Mouse (Mus musculus): ENCODE measurements around the gene Slco1c1.

The Slco1c1 gene

DNA sequence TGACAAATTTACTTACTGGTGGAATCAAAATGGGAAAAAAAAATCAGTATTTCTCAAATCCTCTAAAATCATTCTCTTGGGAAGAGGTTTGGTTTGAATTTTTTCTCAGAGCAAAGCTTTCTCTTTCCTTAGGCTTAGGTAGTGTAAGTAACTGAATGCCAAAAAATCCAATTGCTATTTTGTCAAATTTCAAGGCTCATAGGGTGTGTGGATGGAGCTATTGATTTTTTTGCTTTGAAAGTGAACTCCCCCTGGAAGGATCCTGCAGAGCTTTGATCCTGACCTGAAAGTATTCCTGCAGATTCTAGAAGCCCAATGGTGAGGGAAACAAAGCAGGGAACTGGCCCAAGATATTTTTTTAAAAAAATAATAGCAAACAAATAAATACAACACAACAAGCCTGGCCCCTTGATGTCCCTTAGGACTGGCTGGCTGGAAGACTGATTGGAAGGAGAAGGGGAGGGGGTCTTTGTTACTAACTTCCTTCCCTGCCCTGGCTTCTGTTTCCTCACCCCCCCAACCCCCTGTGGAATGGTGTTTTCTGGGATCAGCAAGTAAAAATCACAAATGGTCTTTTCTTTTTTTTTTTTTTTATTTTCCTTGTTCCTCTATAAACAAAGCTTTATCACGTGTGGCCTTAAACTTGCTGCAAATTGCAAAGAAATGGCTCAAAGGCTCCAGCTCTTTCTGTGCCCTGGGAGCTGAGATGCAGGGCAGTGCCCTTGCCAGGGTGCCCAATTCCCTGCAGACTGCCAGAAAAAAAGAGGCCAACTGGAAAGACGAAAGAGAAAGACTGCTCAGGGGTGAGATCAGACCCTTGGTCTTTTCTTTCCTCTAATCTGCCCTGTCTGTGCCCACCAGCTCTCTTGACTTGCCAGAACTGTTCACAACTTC, at the start of gene Slco1c1:
Slco1c1 (plus strand) TSS at position 622 of the 894 bp plus-strand sequence.
- DNase-seq (ENCODE audit: low read depth, low spot score) = peak; percentile 5

DNA sequence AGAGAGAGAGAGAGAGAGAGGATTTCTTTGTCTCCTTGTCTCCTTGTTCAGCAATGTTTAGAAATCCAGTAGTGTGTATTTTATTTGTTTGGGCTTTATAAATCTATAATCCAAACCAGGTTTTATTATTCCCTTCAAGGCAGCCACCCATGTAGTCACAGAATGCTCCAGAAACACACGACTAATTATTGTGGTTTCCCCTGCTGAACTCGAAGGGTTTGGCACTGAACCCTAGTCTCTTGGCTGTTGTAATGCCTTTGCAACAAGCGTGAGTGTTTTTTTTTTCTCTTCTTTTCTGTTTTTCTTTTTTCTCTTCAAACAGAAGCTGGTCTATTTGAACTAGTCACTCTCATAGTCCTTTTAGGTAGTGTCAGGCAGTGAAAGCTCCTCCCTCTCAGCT, 49.5 kb upstream of the Slco1c1 start:
- DNase-seq (ENCODE audit: low read depth, low spot score) = no peak

DNA sequence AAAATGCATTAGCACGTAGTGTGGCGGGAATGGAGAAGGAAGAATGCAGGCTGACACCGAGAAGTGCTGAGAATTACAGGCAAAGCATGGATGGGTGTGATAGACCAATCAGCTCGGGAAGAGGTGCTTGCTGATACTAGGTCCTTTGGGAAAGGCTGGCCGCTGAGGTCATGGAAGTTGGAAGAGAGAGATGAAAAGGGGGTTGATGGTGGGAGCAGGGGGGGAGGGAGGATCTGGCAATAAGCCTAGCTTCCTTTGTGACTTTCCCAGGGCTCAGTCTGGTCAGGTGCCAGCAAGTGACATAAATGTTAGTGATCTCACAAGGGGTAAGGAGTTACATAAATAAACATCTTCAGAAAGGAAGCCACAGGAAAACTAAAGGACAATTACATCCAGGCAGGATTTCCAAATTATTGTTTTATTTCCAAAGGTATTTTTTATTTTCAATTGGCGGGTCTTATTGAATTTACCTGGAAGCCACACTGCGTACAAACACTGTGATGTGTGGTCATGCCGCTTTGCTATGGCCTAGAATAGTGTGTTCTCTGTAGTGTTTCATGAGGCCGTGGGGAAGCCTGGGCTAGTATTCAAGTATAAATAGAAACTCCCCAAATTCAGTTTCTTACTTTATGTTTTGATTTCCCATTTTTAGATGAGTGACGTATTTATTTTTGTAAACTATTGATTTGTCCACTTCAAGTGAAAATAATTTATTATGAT, 38.7 kb upstream of the Slco1c1 start:
- peak; percentile 15 for DNase-seq (ENCODE audit: low read depth, low spot score)

DNA sequence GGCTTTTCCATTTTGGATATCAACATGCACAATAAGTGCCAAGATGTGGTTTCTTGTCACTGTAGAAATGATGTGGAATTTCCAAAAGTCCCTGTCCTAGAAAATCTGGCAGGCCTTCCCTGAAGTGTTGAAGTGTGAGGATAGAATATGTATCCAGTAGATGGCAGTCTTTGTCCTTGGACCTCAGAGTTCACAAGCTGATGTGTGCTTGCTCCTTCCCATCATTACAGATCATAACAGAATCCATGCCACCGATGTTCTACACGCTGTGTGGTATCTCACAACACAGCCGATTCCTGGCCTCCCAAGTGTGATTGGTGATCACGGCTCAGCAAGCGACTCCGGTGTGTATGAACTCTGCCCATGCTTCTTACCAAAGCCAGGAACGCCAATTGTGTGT, 36.9 kb upstream of the Slco1c1 start:
- peak; percentile 76 for DNase-seq (ENCODE audit: low read depth, low spot score)

DNA sequence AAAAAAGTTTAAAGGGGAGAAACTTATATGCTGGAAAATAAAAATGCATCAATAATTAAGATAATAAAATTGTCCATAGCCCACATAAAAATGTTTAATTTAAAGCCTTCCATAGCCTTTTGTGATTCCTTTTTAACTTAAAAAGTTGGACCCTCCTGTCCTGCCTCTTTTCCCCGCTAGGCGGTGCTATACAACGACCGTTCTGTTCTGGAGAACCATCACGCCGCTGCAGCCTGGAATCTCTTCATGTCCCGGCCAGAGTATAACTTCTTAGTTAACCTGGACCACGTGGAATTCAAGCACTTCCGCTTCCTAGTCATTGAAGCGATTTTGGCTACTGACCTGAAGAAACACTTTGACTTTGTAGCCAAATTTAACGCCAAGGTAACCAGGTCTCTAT, 35.5 kb upstream of the Slco1c1 start:
- peak; percentile 56 for DNase-seq (ENCODE audit: low read depth, low spot score)

DNA sequence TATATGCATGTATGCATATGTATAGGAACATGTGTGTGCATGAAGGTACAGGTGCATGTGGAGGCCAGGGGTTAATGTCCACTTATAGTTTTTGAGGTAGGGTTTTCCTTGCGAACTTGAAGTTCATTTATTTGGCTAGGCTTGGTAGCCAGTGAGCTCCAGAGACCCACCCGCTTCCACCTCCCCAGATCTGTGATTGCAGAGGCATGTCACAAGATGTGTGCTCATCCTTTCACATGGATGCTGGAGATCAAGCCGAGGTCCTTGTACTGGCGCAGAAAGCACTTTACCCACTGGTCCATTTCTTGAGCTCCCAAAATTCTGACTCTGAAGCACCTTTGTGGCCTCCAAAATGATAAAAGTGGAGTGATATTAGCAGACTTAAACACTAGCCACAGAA, 29.3 kb upstream of the Slco1c1 start:
- no peak for DNase-seq (ENCODE audit: low read depth, low spot score)

DNA sequence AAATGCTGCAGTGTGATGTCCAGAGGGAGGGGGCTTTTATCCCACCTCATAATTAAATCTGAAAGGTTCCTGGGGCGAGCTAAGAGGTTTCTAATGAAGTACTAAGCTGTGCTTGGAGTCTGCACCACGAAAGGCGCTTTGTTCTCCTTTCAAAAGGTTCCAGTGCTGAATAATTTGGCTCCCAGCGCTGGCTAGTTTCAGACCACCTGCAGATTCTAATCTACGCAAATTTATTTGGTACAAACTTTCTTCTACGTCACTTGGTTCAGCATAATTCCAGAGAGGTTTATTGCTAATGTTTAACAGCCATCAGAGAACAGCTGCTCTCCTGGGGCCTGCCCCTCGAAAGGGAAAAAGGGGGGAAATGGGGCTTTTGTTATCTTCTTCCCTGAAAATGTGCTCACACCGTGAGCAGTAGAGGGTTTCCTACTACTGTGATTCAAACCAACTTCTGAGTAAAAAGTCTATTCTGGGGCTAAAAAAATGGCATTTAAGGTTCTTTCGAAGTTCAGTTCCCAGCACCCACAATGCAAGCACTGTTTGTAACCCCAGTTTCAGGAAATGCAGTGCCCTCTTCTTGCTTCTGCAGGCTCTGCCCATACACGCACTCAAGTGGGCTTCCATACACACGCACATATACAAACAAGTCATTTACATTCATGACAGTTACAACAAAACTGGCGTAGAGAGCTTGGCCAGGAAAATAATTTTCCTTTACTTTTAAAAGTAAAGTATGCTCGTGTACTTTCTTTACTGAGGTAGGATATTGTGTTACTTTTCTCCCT, 28.3 kb upstream of the Slco1c1 start:
- DNase-seq (ENCODE audit: low read depth, low spot score) = peak; percentile 11

DNA sequence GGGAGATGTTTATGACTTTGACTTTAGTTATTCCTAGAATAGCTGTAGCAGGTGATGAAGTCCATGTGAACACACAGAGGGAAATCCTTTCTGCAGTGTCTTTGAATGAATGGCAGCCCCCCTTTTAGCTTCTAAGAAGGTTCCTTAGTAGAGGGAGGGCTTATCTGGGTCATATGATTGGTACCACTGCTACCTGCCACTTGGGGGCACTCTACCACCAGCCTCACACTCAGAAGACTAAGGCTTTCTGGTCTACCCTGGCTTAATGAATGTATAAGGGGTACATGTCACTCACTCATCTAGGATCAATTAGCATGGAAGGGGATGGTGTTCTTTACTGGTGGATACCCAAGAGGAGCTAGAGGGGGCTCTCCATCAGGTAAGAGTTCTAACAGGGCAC, 24.7 kb upstream of the Slco1c1 start:
- peak; percentile 7 for DNase-seq (ENCODE audit: low read depth, low spot score)

DNA sequence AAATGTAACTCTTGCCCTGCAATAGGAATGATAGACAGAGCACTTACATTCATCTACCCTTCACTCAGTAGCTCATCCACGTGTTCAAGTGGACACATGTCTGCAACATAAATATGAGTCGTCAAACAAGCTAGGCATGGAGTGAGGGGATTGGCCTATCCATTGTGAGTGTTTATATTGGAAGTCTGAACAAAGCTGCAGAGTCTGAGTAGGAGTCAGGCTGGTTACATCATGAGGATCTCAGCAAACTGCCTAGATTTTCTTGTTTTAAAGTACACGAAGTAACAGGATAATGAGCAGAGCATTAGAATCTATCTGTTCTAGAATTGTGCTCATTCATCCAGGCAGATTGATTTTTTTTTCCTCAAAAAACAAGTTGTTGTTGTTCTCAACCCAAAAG, 23.0 kb upstream of the Slco1c1 start:
- DNase-seq (ENCODE audit: low read depth, low spot score) = peak; percentile 51

DNA sequence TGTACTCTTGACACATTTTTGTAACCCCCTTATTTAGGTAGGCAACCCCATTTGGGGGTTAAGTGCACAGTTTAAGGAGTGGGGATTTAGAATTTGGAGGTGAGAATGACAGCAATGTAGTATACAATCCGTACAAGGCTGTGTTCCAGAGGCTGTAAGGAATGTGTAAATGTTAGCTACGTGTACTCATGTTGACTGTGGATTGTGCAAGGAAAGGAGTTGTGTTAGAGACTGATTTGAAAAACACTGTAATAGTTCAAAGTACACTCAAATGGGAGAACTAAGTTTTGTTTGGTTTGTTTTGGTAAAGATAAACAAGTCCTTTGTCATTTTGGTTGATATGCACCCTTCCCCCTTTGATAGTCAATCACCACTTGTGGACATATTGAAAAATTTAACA, 1.6 kb upstream of the Slco1c1 start:
- DNase-seq (ENCODE audit: low read depth, low spot score) = no peak

DNA sequence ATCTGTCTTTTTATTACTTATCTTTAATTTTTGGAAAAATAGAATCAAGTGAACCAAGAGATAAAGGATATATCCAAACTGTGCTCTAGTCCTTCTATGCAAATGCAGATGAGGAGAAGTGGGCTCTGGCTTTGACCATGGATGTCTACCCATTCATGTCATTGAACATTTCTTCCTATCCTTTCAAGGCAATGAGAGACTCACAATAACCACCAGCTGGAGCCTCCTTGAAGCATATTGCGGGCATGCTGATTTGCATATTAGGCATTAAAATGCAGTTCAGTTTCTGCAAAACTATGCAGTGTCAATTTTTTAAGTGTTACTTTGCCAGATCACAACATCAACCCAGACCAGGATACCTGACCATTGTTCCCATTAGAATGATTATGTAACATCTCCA, 1.6 kb downstream of the Slco1c1 start:
- peak; percentile 13 for DNase-seq (ENCODE audit: low read depth, low spot score)

DNA sequence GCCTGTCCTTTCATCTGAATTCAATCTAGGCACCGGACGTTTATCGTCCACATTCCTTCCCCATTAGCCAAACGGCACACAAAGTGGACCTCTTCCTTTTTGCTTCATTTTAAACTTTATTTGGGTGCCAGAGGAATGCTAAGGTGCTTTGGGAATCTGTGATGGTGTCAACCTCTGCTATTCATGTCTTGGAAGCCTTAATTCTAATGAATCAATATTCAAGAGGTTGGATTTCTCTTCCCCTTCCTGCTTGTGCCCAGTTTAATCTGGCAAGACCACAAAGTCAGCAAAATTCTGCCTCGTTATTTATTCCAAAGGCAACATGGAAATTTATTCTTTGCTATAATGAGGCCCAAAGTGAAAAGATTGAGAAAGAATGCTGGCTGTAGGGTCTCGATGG, 6.7 kb downstream of the Slco1c1 start:
- DNase-seq (ENCODE audit: low read depth, low spot score) = no peak

DNA sequence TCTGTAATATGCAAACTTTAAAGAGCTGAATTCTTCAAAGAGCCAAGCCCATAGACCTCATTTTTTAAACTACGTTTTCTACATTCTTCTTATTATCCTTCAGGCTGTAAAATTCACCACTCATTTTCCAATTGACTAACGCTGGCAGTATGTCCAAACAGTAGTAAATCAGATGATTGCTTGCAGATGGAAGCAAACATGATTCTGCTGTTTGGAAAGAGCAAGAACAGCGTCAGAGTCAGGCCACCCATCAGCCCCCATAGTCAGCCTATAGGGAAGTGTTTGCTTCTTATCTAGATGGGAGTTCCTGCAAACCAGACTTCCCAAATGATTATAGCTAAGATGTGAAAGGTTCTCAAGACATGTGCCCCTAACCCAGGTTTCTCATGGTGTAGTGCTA, 13.1 kb downstream of the Slco1c1 start:
- no peak for DNase-seq (ENCODE audit: low read depth, low spot score)

DNA sequence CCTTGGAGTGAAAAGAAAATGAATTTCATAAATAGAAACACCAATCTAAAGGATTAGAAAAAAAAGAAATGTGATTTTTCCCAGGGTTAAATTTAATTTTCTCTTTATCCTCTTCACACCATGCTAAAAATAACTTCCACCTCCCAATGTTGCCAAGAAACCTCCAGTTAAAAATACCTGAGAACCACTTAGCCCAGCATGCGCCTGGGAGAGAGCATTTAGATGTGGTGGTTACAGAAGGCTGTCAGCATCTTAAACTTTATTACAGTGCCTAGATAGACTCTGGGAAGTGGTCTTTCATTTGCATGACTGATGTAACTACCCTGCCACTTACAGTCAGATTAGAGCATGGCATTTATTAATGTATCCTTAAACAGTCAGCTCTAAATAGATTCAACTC, 17.0 kb downstream of the Slco1c1 start:
- peak; percentile 62 for DNase-seq (ENCODE audit: low read depth, low spot score)

DNA sequence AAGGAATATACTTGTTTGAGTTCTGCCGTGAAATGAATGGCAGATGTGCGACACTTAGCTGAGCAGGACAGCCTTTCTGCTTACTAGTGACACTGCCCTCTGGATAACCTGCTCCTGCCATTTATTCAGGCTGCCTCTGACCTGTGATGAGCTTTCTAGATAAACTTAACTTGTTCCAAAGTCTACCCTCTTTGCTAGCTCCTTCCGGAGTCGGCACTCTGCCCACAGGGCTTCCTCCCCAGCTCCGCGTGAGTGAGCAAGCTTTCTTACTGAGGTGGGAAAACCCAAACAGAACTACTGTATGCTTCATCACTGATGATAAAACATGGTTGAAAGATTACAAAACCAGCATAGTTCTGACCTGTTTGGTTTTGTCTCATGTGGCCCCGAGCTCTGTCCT, 19.2 kb downstream of the Slco1c1 start:
- peak; percentile 9 for DNase-seq (ENCODE audit: low read depth, low spot score)

DNA sequence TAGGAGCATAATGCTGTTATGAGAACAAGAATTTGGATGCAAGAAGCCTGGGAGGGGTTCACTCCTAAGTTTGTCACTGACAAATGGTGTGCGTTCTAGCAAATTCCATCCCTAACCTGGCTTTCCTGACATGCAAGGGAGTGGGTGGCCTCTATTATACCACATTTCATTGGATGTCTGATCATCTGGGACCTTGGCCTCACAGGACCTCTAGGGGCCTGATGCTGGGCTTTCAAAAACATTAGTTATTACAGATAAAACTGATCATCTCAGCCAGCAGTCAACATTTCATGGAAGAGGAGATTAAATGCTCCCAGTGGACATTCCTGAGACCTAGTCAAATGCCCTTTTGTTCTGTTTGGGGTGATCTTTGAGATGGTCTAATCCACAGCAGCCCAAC, 34.0 kb downstream of the Slco1c1 start:
- no peak for DNase-seq (ENCODE audit: low read depth, low spot score)

DNA sequence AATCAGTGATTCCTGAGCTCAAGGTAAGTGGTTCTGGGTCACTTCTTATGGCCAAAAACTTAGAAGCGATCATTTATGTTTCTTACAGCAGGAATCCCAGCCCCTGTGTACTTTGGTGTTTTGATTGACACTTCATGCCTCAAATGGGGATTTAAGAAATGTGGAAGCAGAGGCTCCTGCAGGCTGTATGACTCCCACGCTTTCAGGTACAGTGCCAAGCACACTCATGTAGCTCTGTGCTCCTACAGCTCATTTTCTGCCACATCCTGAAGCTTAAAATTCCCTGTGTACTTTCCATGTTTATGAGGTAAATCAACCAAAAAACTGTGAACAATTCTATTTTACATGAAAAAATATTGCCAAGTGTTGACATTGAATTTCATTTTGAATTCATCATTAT, 43.2 kb downstream of the Slco1c1 start:
- peak; percentile 51 for DNase-seq (ENCODE audit: low read depth, low spot score)

DNA sequence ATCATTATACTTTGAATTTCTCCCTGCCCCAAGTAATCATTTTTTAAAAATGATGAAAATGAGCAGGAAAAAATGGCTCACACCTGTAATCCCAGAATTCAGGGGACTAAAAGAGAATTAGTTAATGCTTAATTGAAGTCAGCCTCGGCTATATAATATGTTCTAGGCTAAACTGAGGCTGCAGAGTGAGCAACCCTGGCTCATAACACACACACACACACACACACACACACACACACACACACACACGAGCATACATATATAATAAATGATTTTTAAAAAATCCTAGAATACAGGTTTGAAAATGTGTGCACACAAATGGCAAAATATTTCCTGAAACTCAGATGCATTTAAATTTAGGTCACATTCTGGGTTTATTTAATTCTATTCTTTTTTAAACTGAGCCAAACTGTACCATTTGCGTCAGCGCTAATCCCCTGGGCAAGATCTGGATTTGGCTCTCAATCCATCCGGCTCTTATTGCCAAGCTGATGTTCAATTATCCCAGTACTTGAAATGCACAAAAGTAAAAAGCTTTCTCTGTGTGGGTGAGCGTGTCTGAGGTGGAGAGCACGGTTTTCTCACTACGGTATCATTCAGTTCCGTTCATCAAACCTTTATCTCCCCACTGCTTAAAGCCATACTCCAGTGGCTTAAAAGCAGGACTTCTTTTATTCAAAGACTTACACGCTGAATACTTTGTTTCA, 43.8 kb downstream of the Slco1c1 start:
- peak; percentile 66 for DNase-seq (ENCODE audit: low read depth, low spot score)

DNA sequence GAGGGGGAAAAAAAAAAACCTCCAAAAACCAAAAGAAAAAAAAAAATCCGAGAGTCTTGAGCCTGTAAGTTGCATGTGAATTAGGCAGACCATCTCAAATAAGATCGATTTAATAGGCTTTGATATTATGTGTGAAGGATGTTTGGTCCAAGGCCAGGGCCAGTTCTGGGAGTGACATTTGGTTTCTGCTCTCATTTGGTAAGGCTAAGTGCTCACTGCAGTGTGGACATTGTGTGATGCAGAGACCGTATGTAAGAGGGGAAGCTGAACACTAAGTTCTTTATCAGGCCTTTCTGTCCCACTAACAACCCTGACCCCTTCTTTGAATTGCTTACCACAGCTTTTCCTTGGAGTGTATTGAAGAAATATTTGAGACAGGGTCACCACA, 44.4 kb downstream of the Slco1c1 start:
- no peak for DNase-seq (ENCODE audit: low read depth, low spot score)

DNA sequence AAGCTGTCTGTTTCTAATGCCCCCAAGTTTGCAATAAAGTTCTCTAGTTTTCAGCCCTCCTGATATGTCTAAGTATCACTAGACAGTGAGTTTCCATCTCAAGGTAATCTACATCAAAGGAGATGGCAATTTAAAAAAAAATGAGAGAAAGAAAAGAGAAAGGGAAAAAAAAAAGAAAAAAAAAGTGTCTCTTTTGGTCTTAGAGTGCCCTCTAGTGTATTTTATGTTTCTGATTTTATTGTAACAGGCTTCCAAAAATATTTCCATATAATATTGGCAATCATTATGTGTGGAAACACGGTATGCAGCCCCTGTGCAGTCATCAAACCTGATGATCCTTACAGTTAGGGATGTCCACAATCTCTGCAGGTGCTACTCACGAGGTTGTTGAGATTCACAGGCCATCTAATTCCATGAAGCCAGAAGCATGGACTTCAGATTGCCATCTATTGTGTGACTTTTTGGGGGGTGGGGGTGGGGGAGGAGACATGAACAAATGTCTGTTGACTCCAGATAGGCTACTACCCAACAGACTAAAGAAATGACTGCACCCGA, 52.6 kb downstream of the Slco1c1 start:
- no peak for DNase-seq (ENCODE audit: low read depth, low spot score)

DNA sequence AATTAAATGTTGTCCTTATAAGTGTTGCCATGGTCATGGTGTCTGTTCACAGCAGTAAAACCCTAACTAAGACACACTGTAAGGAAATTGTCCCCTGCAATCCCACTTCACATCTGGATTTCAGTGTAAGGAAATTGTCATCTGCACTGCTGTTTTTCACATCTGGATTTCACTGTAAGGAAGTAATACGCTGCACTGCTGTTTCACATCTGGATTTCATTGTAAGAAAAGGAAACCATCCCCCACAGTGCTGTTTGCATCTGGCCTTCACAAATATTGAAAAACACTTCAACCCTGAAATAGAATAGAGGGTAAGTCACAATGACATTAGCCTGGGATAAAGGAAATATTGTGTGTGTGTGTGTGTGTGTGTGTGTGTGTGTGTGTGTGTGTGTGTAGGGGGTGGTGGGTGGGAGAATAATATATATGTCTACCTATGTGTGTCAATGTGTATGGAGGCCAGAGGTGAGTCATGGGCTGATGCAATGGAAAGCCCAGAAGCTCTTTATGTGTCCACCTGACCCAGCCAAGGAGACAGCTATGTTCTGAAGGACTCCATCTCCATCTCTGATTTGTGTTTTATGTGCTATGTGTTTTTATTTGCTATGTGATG, 60.7 kb downstream of the Slco1c1 start:
- no peak for DNase-seq (ENCODE audit: low read depth, low spot score)

All from brain, adult 2 months (tissue).